Mouse (Mus musculus): ENCODE measurements at regions not wholly inside any gene's neighbourhood (a gene's known extent, or its start where the extent isn't known, plus 50 kb on each side); places are given as distances from the start of the nearest gene placed in this dataset.

DNA sequence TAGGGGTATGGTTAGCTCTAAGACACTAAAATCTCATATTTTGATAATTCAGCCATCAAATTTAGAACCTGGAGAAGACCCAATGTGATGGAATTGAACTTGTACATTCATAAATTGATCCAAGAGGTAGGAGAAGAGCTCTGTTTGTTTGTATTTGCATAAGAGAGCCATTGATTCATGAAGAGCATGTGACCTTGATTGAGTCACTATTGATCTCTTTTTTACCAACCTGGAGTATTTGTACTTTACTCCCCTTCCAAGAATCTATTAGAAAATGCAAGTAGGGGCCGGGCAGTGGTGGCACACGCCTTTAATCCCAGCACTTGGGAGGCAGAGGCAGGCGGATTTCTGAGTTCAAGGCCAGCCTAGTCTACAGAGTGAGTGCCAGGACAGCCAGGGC, 133.5 kb upstream of the Dph6 start:
- Histone ChIP-seq H3K4me1 (peaks cover 5% of the 10 kb centered on the region; the same call in 1 of the 2 replicates), H3K36me3 (no peaks in the 10 kb centered on the region), H3K27me3 (no peaks in the 10 kb centered on the region), H3K9me3 (replicated peaks) (no peaks in the 10 kb centered on the region), H3K4me3 (replicated peaks) (no peak overlapping the region), H3K27ac (replicated peaks) (no peak overlapping the region), H3K9ac (no peak overlapping the region), H3K4me2 (replicated peaks) (no peak overlapping the region)
- WGBS = 91% methylated on average over 3 of the region's 3 CpGs
- no peak for ATAC-seq (ENCODE audit: insufficient number of reproducible peaks, low FRiP score, low TSS enrichment, low read depth)

DNA sequence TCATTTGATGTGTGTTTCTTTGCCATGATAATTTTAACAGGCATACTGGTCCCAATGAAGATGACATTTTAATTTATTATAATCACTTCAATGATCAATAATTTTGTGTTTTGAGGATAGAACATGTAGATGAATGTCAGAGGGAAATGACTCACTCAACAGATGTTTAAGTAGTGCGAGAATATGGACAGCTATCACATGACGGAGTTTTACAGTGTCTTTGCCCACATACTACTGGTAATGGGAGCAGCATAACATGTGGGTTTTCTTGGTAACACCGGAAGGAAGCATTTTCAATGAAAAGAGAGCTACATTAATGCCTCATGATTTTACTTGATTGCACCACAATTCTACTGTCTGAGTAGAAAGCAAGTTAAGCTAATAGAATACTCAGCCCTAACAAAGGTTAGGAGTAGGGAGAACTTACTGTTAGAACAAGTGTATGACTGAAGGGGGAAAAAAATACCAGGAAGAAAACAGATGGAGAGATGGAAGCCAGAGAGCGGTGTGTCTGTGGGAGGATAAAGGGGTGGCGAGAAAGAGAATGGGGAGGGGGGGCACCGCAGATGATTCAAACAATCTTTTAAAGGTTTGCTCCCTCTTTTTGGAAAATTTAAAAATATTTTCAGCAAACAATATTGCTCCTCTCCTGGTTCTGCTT, 142.0 kb upstream of the Dph6 start:
- H3K4me2 ChIP-seq (replicated peaks) = no peak overlapping the region
- H3K9me3 ChIP-seq (replicated peaks) = no peaks in the 10 kb centered on the region
- no peaks in the 10 kb centered on the region for H3K27me3 ChIP-seq
- no peak for ATAC-seq (ENCODE audit: insufficient number of reproducible peaks, low FRiP score, low TSS enrichment, low read depth)
- 80% methylated on average over 6 of the region's 6 CpGs for WGBS
- H3K27ac ChIP-seq (replicated peaks) = no peak overlapping the region
- H3K4me3 ChIP-seq (replicated peaks) = no peak overlapping the region
- H3K36me3 ChIP-seq = no peaks in the 10 kb centered on the region
- no peaks in the 10 kb centered on the region for H3K4me1 ChIP-seq
- no peak overlapping the region for H3K9ac ChIP-seq

DNA sequence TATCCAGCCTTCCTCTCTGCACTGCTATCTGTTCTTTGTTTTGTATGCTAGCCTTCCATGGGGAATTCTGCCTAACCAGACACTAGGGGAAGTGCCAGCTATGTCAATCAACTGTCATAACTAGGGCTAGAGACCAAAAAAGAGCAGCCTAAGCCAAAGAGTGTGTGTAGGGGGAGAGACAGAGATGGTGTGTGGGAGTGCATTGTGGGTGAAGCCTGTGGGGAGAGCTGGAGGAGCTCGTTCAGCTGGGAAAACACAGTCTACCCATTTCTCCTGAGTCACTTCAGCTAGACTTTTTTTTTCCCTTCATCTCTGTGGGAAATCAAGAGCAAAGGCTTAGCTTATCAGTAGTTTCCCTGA, 142.5 kb upstream of the Dph6 start:
- ATAC-seq (ENCODE audit: insufficient number of reproducible peaks, low FRiP score, low TSS enrichment, low read depth) = no peak
- H3K27me3 ChIP-seq = no peaks in the 10 kb centered on the region
- no peak overlapping the region for H3K4me2 ChIP-seq (replicated peaks)
- no peak overlapping the region for H3K27ac ChIP-seq (replicated peaks)
- H3K4me3 ChIP-seq (replicated peaks) = no peak overlapping the region
- WGBS = 23% methylated on average over 1 of the region's 1 CpGs
- H3K36me3 ChIP-seq = no peaks in the 10 kb centered on the region
- H3K9ac ChIP-seq = no peak overlapping the region
- H3K9me3 ChIP-seq (replicated peaks) = no peaks in the 10 kb centered on the region
- no peaks in the 10 kb centered on the region for H3K4me1 ChIP-seq

DNA sequence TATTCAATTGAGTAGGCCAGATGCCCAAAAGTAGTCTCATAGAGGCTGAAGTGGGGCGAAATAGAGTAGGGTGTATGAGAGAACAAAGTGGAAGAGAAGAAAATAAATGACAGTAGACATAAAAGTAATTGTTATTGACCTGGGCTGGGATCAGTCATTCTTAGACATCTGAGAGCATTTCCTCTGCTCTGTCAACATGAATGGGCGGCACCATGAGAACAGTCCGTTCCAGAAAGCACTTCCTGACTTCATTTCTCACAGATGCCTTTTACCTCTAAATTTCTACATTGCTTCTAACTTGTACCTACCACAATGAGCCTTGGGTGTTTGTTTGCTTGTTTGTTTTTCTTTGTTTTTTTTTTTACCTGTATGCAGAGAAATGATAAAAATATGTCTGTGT, 148.5 kb upstream of the Dph6 start:
- H3K27ac ChIP-seq (replicated peaks) = no peak overlapping the region
- no peaks in the 10 kb centered on the region for H3K27me3 ChIP-seq
- H3K4me1 ChIP-seq = no peaks in the 10 kb centered on the region
- 71% methylated on average over 3 of the region's 3 CpGs for WGBS
- no peak overlapping the region for H3K9ac ChIP-seq
- H3K36me3 ChIP-seq = no peaks in the 10 kb centered on the region
- no peaks in the 10 kb centered on the region for H3K9me3 ChIP-seq (replicated peaks)
- H3K4me2 ChIP-seq (replicated peaks) = no peak overlapping the region
- no peak overlapping the region for H3K4me3 ChIP-seq (replicated peaks)
- ATAC-seq (ENCODE audit: insufficient number of reproducible peaks, low FRiP score, low TSS enrichment, low read depth) = no peak

DNA sequence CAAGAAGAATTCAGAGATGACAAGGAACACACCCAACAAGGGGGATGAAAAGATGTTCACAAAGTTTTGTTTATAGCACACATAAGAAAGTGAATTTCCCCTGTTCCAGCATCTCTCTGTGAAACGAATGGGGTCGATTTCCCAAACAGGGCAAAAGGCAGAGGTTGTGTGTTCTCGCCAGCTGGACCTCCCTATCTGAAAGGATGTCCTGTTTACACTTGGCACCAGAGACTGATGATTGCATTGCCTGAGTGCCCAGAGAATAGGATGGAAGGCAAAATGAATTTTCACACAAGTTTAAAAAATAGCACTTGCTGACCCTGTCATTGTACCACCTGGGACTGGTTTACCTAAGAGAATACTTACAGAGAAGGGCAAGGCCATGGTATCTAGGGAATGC, 149.2 kb upstream of the Dph6 start:
- Histone ChIP-seq H3K4me2 (replicated peaks) (no peak overlapping the region), H3K27me3 (no peaks in the 10 kb centered on the region), H3K9me3 (replicated peaks) (no peaks in the 10 kb centered on the region), H3K4me3 (replicated peaks) (no peak overlapping the region), H3K4me1 (no peaks in the 10 kb centered on the region), H3K9ac (no peak overlapping the region), H3K27ac (replicated peaks) (no peak overlapping the region), H3K36me3 (no peaks in the 10 kb centered on the region)
- WGBS = 76% methylated on average over 3 of the region's 3 CpGs
- ATAC-seq (ENCODE audit: insufficient number of reproducible peaks, low FRiP score, low TSS enrichment, low read depth) = no peak

DNA sequence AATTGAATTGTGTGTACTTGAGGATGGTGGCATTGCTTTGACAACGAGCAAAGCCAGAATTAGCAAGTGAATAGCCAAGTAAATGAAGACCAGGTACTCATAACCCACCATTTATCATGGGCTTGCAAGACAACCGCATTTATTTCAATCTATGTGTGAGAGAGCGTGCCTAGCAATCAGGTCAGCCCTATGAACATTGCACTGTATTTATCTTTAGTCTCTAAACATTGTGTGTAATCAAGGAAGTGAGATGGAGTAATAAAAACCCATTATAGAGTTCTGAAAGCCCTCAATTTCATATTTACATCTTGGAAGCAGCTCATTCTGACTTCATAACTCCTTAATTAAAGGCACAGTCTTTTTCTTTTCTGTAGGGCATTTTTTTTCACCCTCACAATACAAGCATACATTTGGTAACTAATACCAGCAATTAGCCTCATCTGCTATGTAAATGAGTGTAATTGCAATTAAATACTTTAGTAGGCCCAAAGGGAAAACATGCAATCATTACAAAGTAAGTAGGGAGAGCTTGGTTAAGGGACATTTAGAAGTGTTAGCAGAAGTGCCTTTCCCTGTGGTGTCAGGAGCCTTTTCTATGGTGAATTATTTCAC, 150.8 kb upstream of the Dph6 start:
- H3K9ac ChIP-seq = no peak overlapping the region
- H3K27ac ChIP-seq (replicated peaks) = no peak overlapping the region
- H3K4me3 ChIP-seq (replicated peaks) = no peak overlapping the region
- H3K9me3 ChIP-seq (replicated peaks) = no peaks in the 10 kb centered on the region
- no peaks in the 10 kb centered on the region for H3K27me3 ChIP-seq
- no peak for ATAC-seq (ENCODE audit: insufficient number of reproducible peaks, low FRiP score, low TSS enrichment, low read depth)
- H3K4me1 ChIP-seq = no peaks in the 10 kb centered on the region
- WGBS = 70% methylated on average over 3 of the region's 3 CpGs
- no peaks in the 10 kb centered on the region for H3K36me3 ChIP-seq
- H3K4me2 ChIP-seq (replicated peaks) = no peak overlapping the region

DNA sequence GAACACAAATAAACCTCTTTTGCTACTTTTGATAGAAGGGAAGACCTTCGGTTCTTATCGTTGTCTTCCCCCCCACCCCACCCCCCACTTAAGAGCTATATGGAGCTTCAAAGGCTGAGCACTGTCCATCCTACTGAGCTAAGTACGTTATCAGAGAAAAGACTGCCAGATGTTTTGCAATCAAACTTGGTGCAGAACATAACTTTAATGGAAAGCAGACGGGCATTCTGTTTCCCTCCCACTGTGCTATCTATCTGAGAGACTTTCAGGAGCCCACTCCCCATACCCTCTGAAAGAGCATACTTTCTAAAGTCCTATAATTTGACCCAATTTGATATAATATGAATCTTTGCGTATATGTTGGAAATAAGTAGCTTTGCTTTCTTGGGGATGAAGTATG, 153.3 kb upstream of the Dph6 start:
- H3K27me3 ChIP-seq = no peaks in the 10 kb centered on the region
- no peak overlapping the region for H3K27ac ChIP-seq (replicated peaks)
- H3K9ac ChIP-seq = no peak overlapping the region
- H3K4me2 ChIP-seq (replicated peaks) = no peak overlapping the region
- no peak for ATAC-seq (ENCODE audit: insufficient number of reproducible peaks, low FRiP score, low TSS enrichment, low read depth)
- H3K36me3 ChIP-seq = no peaks in the 10 kb centered on the region
- 38% methylated on average over 5 of the region's 5 CpGs for WGBS
- H3K9me3 ChIP-seq (replicated peaks) = no peaks in the 10 kb centered on the region
- no peaks in the 10 kb centered on the region for H3K4me1 ChIP-seq
- no peak overlapping the region for H3K4me3 ChIP-seq (replicated peaks)

DNA sequence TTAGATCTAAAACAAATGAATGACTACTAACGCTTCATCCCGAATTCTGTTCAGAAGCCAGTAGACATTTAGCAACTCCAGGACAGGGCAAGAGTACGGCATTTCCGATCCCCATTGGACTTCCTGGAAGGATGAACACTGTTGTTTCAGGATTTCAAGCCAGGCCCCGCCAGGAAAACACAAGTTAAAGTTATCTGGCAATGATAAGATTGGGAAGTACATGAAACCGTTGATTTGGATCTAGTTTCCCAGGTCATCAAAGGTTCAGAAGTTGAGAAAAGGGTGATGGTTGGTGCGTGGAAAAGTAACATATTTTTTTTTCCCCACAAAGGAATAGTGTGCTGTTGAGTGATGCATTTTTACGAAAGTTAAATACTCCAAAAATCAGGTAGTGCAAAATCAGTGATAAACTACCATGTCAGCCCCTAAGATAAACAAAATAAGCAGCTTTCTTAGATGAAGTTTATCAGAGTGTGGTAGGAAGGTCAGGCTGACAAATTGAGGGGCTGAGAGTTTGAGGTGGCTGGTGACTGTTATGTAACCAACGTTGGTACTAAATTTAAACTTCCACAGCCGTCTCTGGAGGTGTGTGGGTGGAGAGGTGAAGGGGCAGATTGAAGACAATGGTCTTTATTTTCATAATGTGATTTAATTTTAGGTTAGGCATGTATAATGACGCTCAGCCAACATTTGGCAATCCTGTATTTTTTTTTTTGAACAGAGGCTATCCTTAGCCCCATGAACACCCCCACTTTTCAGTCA, 157.6 kb upstream of the Dph6 start:
- 53% methylated on average over 11 of the region's 11 CpGs for WGBS
- Histone ChIP-seq H3K4me2 (replicated peaks) (no peak overlapping the region), H3K4me1 (no peaks in the 10 kb centered on the region), H3K27me3 (no peaks in the 10 kb centered on the region), H3K27ac (replicated peaks) (no peak overlapping the region), H3K4me3 (replicated peaks) (no peak overlapping the region), H3K9me3 (replicated peaks) (no peaks in the 10 kb centered on the region), H3K9ac (no peak overlapping the region), H3K36me3 (no peaks in the 10 kb centered on the region)
- no peak for ATAC-seq (ENCODE audit: insufficient number of reproducible peaks, low FRiP score, low TSS enrichment, low read depth)

DNA sequence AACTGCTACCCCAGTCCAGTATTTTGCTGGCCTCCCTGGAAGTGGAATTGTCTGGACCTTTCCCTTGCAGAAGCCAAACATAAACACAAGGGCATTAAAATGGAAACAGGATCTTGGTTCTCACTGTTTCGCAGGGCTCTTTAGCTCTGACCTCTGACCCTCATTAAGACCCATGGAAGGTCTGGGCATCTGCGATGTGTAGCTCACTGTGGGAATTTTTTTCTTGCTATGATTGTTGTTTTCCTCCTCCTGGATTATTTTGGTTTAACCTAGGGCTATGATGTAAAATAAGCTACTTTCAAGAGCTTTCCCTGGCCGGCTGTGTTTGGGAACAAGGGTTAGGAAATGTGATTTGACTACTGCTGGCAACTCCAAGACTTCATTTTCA, 158.1 kb upstream of the Dph6 start:
- H3K27me3 ChIP-seq = no peaks in the 10 kb centered on the region
- no peak overlapping the region for H3K4me2 ChIP-seq (replicated peaks)
- WGBS = 32% methylated on average over 3 of the region's 3 CpGs
- no peaks in the 10 kb centered on the region for H3K36me3 ChIP-seq
- no peaks in the 10 kb centered on the region for H3K9me3 ChIP-seq (replicated peaks)
- no peak overlapping the region for H3K4me3 ChIP-seq (replicated peaks)
- ATAC-seq (ENCODE audit: insufficient number of reproducible peaks, low FRiP score, low TSS enrichment, low read depth) = no peak
- no peaks in the 10 kb centered on the region for H3K4me1 ChIP-seq
- H3K9ac ChIP-seq = no peak overlapping the region
- no peak overlapping the region for H3K27ac ChIP-seq (replicated peaks)

DNA sequence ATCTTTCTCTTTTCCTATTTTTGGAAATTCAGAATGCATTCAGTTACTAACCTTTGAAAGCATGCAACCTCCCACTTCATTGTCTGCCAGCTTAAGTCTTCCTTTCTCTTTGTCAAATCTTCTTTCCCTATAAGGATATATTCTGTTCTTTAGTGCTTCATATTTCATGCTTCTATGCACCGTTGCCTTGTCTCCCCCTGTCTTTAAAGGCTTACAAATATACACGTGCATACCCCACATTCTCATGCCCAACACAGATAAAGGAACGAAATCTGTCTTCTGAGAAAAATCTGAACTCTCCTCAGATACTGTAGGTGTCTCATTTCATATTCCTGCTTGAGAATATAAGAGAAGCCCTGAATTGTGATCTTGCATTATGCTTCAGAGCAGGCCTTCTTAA, 167.9 kb upstream of the Dph6 start:
- H3K9me3 ChIP-seq (replicated peaks) = no peaks in the 10 kb centered on the region
- H3K27ac ChIP-seq (replicated peaks) = no peak overlapping the region
- H3K4me3 ChIP-seq (replicated peaks) = no peak overlapping the region
- H3K4me1 ChIP-seq = no peaks in the 10 kb centered on the region
- H3K4me2 ChIP-seq (replicated peaks) = no peak overlapping the region
- no peak overlapping the region for H3K9ac ChIP-seq
- ATAC-seq (ENCODE audit: insufficient number of reproducible peaks, low FRiP score, low TSS enrichment, low read depth) = no peak
- H3K27me3 ChIP-seq = no peaks in the 10 kb centered on the region
- H3K36me3 ChIP-seq = no peaks in the 10 kb centered on the region
- WGBS = 59% methylated on average over 3 of the region's 3 CpGs

DNA sequence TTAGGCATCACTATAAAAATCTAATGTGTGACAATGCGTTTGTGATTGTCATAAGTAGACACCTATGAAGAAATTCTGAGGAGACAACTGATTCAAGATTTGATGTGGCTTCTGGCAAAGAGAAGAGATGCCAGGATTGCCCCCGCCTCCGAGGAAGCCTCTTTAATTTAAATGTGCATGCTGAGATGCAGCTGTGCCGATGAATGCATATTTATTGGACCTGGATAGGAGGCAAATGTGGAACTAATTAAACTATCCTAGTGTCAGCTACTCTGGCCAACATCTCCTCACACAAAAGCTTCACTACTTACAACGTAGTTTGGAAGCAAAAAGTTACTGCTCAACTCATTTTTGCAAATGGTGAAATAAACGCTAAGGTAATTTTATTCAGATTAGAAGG, 173.4 kb upstream of the Dph6 start:
- 49% methylated on average over 6 of the region's 6 CpGs for WGBS
- no peaks in the 10 kb centered on the region for H3K4me1 ChIP-seq
- ATAC-seq (ENCODE audit: insufficient number of reproducible peaks, low FRiP score, low TSS enrichment, low read depth) = no peak
- no peak overlapping the region for H3K4me2 ChIP-seq (replicated peaks)
- H3K27ac ChIP-seq (replicated peaks) = no peak overlapping the region
- H3K36me3 ChIP-seq = no peaks in the 10 kb centered on the region
- no peaks in the 10 kb centered on the region for H3K9me3 ChIP-seq (replicated peaks)
- H3K9ac ChIP-seq = no peak overlapping the region
- no peaks in the 10 kb centered on the region for H3K27me3 ChIP-seq
- H3K4me3 ChIP-seq (replicated peaks) = no peak overlapping the region

DNA sequence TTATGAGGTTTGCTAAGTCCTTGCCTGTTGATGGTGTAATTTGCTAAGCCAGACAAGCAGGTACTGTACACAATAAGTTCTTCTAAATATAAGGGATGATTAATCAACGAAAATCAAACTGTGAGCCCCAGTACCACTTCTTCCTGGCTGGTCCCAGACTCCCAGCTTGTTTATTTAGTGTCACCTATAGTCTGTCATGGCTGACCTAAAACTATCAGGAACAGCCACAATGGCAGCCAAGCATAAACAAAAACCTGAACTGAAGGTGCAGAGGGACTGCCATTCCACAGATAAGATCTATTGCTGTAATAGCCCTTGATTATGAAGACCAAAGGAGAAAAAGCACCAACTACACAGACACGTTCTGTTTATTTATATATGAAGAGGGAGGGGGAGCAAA, 180.9 kb upstream of the Dph6 start:
- Histone ChIP-seq H3K4me3 (replicated peaks) (no peak overlapping the region), H3K9ac (no peak overlapping the region), H3K9me3 (replicated peaks) (no peaks in the 10 kb centered on the region), H3K4me1 (no peaks in the 10 kb centered on the region), H3K4me2 (replicated peaks) (no peak overlapping the region), H3K27me3 (no peaks in the 10 kb centered on the region), H3K27ac (replicated peaks) (no peak overlapping the region), H3K36me3 (no peaks in the 10 kb centered on the region)
- ATAC-seq (ENCODE audit: insufficient number of reproducible peaks, low FRiP score, low TSS enrichment, low read depth) = no peak
- 34% methylated on average over 2 of the region's 2 CpGs for WGBS
